Mouse (Mus musculus): ENCODE results near the gene Mycbp2.

GRCm38 (mm10) chr14:103072731-103073130, 273.9 kb downstream of the Mycbp2 start:
- TF ChIP-seq CTCF (IDR thresholded peaks at IDR 0.05; ENCODE audit: low read depth) (no peak), EP300 (IDR thresholded peaks at IDR 0.05; ENCODE audit: low read depth) (no peak)
